Mouse (Mus musculus) limb, embryonic 10.5 days (tissue): Measurements from ENCODE around the gene Akap17b. TPM values are rescaled to one million over a fixed set of nuclear protein-coding genes. Genes with fewer than 3 reads are reported as not detected.

ENCODE experiments used
- DNase-seq: peaks from one replicate; pipeline ENCODE4 v3.0.0-alpha.2; 2017; ENCODE audit warnings: low spot score
- H3K27ac ChIP-seq: fragments of 300-500 bp; sonication (generic); 2 replicates; pipeline ENCODE4 v1.5.1; 2016; ENCODE audit warnings: mild to moderate bottlenecking
- H3K27me3 ChIP-seq: fragments of 300-500 bp; sonication (generic); 2 replicates; pipeline ENCODE4 v1.6.1; 2016; ENCODE audit warnings: low read depth, mild to moderate bottlenecking; ENCODE audit not compliant: poor library complexity, severe bottlenecking
- H3K36me3 ChIP-seq: fragments of 300-500 bp; sonication (generic); 2 replicates; pipeline ENCODE4 v1.6.1; 2016; ENCODE audit warnings: mild to moderate bottlenecking, moderate library complexity
- H3K4me1 ChIP-seq: fragments of 300-500 bp; sonication (generic); 2 replicates; pipeline ENCODE4 v1.6.1; 2016
- H3K4me3 ChIP-seq: fragments of 300-500 bp; sonication (generic); 2 replicates; pipeline ENCODE4 v1.5.1; 2016; ENCODE audit warnings: mild to moderate bottlenecking, moderate library complexity
- H3K9me3 ChIP-seq: fragments of 300-500 bp; sonication (generic); replicated peaks from 2 replicates; pipeline ENCODE4 v1.6.1; 2016; ENCODE audit warnings: mild to moderate bottlenecking
- WGBS: fragments of 180-500 bp; shearing (Covaris S2); methylation state at CpG from one replicate; pipeline ENCODE4 v1.1.7; 2016; 5-methylcytosine and 5-hydroxymethylcytosine counted together
- polyA plus RNA-seq: library from polyadenylated mRNA; unstranded; fragments of >200 nt; fragmentation: Nextera tagmentation; extraction: Ambion mirVana; gene quantifications from 2 replicates; pipeline ENCODE4 v1.2.1, GENCODE M21; 2016

The Akap17b gene
- polyA plus RNA-seq: 2.3 and 2.5 TPM in 2 replicates

DNA sequence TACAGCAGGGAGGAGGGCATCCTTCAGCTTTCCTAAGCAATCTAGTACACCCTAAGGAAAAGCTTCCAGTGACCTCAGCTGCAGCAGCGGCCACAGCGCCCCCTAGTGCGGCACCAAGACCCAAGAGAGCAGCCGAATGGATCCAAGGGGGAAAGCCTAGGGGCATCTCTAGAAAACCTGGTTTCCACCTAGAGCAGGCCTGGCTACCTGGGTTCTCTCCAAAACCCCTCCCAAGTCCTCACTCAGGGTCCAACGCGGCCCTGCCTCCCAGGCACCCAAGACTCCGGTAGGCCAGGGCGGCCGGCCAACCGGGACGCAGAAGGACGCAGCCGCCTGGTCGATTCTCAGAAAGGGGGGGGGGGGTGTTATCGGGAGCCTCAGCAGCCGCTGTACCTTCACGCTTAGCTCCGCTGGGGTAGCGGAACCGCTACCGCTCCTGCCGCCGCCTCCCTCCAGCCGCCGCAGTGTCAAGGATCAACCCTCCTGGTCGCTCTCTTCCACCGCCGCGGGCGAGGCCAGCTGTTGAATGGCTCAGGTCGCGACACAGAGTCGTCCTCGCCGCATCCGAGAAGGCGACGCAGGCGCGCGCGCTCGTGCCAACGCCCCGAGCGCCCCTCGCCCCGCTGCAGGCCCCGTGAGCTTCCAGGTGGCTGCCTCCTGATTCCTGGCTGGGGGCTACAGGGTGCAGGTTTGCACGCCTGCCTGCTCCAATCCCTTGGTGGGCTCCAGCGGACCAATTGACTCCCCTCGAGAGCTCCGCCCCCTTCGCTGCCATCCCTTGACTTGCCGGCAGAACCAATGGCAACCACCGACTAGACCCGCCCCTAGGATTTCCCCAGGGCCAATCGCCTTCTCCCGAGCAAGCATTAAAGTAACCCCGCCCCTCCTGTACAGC is at the start of gene Akap17b:
TSS of gene Akap17b (minus strand) at position 739 of the 895 bp plus-strand sequence.
- 14% methylated on average over 56 of the region's 60 CpGs for WGBS
- H3K4me1 ChIP-seq: peaks cover 3% of the 10 kb centered on the region; the same call in 1 of the 2 replicates
- H3K4me3 ChIP-seq: peak within 1 kb of the TSS; percentile 66
- DNase-seq: peak; percentile 82
- no peaks in the 10 kb centered on the region for H3K36me3 ChIP-seq
- no peaks in the 10 kb centered on the region for H3K27me3 ChIP-seq
- H3K27ac ChIP-seq: peak within 1 kb of the TSS; percentile 83
- no peaks in the 10 kb centered on the region for H3K9me3 ChIP-seq

DNA sequence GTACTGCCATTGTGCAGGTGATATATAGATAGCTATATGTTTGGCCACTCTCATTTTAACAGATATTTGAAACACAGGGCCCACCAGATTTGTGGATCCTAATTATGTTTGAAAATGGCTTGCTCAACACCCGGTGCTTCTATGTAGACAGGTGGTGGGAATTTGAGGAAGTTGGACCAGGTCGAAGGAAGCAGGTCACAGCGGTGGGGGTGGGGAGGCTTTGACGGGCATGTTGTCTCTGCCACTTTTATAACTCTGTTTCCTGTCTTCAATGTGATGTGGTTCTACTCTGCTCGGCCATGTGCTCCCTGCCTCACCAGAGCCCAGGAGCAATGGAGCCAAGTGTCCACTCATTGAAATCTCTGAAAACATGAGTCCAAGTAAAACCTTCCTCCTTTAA is 46.2 kb upstream of the Akap17b start:
- DNase-seq: no peak
- H3K27me3 ChIP-seq: no peaks in the 10 kb centered on the region
- H3K4me1 ChIP-seq: no peaks in the 10 kb centered on the region
- H3K27ac ChIP-seq: no peak overlapping the region
- no peaks in the 10 kb centered on the region for H3K36me3 ChIP-seq
- H3K4me3 ChIP-seq: no peak overlapping the region
- 85% methylated on average over 5 of the region's 5 CpGs for WGBS
- no peaks in the 10 kb centered on the region for H3K9me3 ChIP-seq

DNA sequence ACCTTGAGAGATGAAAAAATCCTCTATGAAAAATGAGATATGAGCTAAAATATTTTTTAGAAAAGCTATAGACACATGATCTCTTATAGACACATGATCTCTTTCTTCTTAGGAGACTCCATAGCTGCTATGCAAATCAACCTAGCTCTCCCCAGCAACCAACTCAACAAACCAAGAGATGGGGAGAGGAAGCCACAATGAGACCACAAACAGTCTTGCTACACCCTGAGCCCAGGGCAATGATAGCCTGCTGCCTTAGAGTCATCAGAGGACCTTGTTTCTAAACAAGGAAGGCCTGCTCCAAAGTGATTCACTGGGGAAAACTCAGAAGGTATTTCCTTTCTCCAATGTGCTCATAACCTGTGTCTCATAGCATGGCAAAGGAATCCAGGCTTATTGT is 44.5 kb upstream of the Akap17b start:
- no peaks in the 10 kb centered on the region for H3K9me3 ChIP-seq
- H3K27me3 ChIP-seq: no peaks in the 10 kb centered on the region
- H3K36me3 ChIP-seq: no peaks in the 10 kb centered on the region
- no peak for DNase-seq
- H3K27ac ChIP-seq: no peak overlapping the region
- H3K4me3 ChIP-seq: no peak overlapping the region
- H3K4me1 ChIP-seq: no peaks in the 10 kb centered on the region

DNA sequence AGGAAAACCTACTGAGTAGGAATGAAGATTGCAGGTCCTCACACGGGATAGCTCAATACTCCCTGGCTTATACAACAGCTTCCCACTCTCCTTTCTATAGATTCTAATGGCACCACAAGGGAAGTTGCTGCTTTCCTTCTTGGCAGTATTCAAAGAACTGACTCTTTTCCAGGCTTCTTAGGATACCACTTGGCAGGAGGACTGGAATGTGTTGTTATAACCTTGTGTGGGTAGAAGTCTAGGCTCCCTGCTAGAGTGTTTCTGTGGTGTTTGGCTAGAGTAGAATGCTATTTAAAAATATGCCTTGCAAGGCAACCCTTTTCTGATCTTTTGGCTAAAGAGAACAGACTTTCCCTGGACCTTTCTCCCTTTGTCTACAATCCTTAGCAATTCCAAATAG is 31.6 kb upstream of the Akap17b start:
- no peak overlapping the region for H3K4me3 ChIP-seq
- no peaks in the 10 kb centered on the region for H3K27me3 ChIP-seq
- no peaks in the 10 kb centered on the region for H3K4me1 ChIP-seq
- H3K9me3 ChIP-seq: no peaks in the 10 kb centered on the region
- no peak for DNase-seq
- 67% methylated on average over 1 of the region's 1 CpGs for WGBS
- H3K27ac ChIP-seq: no peak overlapping the region
- no peaks in the 10 kb centered on the region for H3K36me3 ChIP-seq

DNA sequence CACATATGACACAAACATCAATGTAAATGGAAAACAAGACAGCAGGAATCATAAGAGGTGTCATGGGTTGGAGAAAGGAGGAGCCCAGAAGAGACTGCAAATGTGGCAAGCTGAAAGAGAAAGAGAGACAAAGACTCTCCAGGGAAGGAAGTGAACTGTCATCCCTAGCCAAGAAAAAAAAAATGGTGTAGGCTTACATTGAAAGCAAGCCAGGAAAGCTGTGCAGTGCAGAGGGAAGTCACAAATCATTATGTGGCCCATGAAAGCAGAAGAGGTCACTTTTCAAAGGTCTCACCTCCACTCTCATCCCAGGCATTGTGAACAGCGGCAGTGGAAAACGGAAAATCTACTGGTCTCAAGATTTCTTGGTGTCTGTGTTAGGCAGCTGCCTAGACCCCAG is 27.5 kb upstream of the Akap17b start:
- Histone ChIP-seq H3K27ac (no peak overlapping the region), H3K4me3 (no peak overlapping the region), H3K4me1 (no peaks in the 10 kb centered on the region), H3K9me3 (no peaks in the 10 kb centered on the region), H3K36me3 (no peaks in the 10 kb centered on the region), H3K27me3 (no peaks in the 10 kb centered on the region)
- WGBS: 63% methylated on average over 2 of the region's 2 CpGs
- no peak for DNase-seq

DNA sequence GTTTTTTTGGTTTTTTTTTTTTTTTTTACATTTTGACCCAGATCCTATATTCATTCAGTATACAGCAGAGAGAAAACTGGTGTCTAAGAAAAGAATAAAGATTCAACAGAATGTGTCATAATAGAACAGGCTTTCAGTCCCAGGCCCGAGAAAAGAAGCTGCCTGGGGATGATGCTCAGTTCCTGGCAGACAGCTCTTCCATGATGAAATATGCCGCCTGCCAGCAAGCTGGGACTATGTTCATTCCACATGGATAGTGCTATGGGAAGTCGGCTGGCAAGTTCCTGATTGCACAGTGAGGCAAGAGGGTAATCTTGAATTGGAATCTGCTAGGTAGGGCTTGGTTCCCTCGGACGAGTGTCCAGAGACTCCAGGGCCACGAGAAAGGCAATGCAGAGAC is 5.1 kb downstream of the Akap17b start:
- Histone ChIP-seq H3K36me3 (no peaks in the 10 kb centered on the region), H3K27ac (no peak overlapping the region), H3K4me3 (no peak overlapping the region), H3K4me1 (peaks cover 3% of the 10 kb centered on the region; the same call in 1 of the 2 replicates), H3K27me3 (no peaks in the 10 kb centered on the region), H3K9me3 (no peaks in the 10 kb centered on the region)
- DNase-seq: no peak
- WGBS: 90% methylated on average over 6 of the region's 6 CpGs

DNA sequence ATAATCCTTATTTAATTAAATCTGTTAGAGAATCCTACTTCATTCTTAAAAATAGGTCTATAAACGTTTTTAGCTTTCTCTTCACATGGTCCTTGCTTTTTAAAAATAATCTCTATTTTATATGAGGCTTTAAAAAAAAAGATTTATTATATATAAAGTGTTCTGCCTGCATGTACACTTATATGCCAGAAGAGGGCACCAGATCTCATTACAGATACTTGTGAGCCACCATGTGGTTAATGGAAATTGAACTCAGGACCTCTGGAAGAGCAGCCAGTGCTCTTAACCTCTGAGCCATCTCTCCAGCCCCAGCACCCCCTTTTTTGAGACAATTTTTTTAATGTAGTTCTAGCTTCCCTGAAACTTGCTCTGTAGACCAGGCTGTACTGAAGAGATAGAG is 14.4 kb downstream of the Akap17b start:
- no peak for DNase-seq
- no peak overlapping the region for H3K27ac ChIP-seq
- 16% methylated on average over 1 of the region's 1 CpGs for WGBS

DNA sequence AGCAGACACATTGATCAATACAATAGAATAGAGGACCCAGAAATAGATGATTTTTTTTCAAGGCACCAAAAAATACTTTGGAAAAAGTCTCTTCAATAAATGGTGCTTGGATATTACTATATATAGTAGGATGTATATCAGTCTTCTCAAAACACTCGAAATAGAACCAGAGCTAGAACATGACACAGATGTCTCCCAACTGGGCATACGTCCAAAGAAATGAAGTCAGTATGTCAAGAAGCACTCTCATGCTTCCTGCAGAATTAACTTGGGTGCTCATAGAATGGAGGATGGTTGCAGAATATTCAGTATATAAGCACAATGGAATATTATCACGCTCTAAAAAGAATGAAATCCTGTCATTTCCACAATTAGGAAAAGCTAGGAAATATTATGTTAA is 17.1 kb downstream of the Akap17b start:
- H3K27me3 ChIP-seq: no peaks in the 10 kb centered on the region
- no peaks in the 10 kb centered on the region for H3K9me3 ChIP-seq
- WGBS: 87% methylated on average over 3 of the region's 3 CpGs
- H3K4me3 ChIP-seq: no peak overlapping the region
- H3K36me3 ChIP-seq: no peaks in the 10 kb centered on the region
- no peak for DNase-seq
- no peaks in the 10 kb centered on the region for H3K4me1 ChIP-seq
- H3K27ac ChIP-seq: no peak overlapping the region

More for the DNA sequence above, 14.4 kb downstream of the Akap17b start:
- H3K4me1 ChIP-seq: no peaks in the 10 kb centered on the region
- no peaks in the 10 kb centered on the region for H3K9me3 ChIP-seq
- H3K4me3 ChIP-seq: no peak overlapping the region
- no peaks in the 10 kb centered on the region for H3K36me3 ChIP-seq
- no peaks in the 10 kb centered on the region for H3K27me3 ChIP-seq

DNA sequence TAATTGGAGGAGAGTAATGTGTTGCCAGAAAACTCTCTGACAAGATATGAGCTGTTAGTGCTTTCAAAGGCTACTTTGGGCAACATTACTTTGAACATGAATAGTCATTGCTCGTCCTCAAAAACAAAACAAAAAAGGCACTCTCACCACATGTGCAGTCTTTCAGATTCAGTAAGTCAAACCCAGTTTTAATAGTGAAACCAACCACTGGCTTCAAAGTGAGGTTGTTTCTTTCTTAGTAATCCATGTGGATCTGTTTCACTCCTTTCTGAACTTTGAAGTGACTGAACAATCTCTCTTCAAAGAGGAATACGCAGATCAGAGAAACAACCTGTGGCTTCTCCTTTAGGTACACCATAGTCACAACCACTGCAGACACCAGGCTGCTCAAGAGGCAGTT is 36.1 kb downstream of the Akap17b start:
- no peaks in the 10 kb centered on the region for H3K27me3 ChIP-seq
- H3K4me3 ChIP-seq: no peak overlapping the region
- no peak for DNase-seq
- H3K36me3 ChIP-seq: peaks cover 37% of the 10 kb centered on the region
- no peaks in the 10 kb centered on the region for H3K4me1 ChIP-seq
- H3K27ac ChIP-seq: no peak overlapping the region
- 78% methylated on average over 2 of the region's 2 CpGs for WGBS
- no peaks in the 10 kb centered on the region for H3K9me3 ChIP-seq

DNA sequence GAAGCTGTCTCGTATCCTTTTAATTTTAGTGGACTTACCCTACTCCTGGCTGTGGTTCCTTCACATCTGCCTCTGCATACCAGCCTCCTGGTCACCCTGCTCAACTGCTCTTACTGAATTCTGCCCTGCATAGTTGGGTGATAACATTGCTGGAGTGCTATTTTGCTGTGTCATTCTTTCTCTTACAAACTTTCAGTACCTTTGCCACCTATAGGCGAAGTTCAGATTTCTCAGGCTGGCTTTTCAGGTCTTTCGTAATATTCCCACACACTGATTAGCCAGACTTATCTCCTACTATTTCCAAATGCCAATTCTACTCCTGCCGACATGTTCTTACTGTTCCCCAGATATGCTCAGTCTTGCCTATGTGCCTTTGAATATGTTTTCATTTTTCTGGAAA is 41.2 kb downstream of the Akap17b start:
- 93% methylated on average over 4 of the region's 4 CpGs for WGBS
- peaks cover 63% of the 10 kb centered on the region for H3K36me3 ChIP-seq

DNA sequence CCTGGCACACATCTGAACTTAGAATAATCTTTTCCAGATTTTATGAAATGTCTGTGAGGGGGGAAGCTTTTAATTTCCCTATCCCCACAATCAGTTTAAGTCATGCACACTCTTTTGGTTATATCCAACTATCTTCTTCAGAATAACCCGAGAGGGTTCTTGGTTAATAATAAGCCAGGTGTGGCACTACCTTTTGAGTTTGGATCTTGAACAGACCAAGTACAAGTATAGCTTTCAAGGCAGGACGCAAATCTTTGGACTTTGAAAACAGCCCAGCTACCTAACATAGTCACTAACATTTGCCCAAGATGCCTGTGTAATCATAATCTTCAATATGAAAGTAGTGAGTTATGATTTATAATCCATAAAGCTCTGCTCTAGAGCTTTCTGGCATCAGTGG is 42.3 kb downstream of the Akap17b start:
- Histone ChIP-seq H3K36me3 (peaks cover 63% of the 10 kb centered on the region), H3K4me1 (peaks cover 4% of the 10 kb centered on the region; the same call in 1 of the 2 replicates), H3K9me3 (no peaks in the 10 kb centered on the region), H3K27ac (no peak overlapping the region), H3K4me3 (no peak overlapping the region), H3K27me3 (no peaks in the 10 kb centered on the region)
- no peak for DNase-seq
- WGBS: 95% methylated on average over 2 of the region's 2 CpGs

More for the DNA sequence above, 41.2 kb downstream of the Akap17b start:
- no peak for DNase-seq
- Histone ChIP-seq H3K27ac (no peak overlapping the region), H3K27me3 (no peaks in the 10 kb centered on the region), H3K9me3 (no peaks in the 10 kb centered on the region), H3K4me1 (peaks cover 4% of the 10 kb centered on the region; the same call in 1 of the 2 replicates), H3K4me3 (no peak overlapping the region)

DNA sequence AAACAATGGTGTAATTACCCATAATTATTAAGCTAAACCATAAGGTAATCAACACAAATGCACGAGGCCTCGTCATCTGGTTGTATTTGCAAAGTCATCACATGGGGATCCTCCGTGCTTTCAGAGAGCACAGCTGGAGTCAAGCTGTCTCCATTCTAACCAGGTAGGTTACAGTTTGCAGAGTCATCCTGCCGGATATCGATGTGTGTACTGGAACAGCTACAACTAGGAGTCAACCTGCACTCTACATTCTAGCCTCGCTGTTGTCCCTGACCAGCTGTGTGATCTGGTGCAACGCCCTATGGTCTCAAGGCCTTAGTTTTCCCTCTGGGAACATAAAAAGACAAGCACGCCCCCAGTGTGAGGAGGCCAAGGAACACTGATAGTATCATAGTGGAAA is 45.1 kb downstream of the Akap17b start:
- no peak for DNase-seq
- Histone ChIP-seq H3K36me3 (peaks cover 41% of the 10 kb centered on the region), H3K27ac (no peak overlapping the region), H3K4me3 (peak overlapping the region; percentile 69), H3K27me3 (no peaks in the 10 kb centered on the region), H3K9me3 (no peaks in the 10 kb centered on the region), H3K4me1 (peaks cover 4% of the 10 kb centered on the region; the same call in 1 of the 2 replicates)
- 70% methylated on average over 8 of the region's 8 CpGs for WGBS

DNA sequence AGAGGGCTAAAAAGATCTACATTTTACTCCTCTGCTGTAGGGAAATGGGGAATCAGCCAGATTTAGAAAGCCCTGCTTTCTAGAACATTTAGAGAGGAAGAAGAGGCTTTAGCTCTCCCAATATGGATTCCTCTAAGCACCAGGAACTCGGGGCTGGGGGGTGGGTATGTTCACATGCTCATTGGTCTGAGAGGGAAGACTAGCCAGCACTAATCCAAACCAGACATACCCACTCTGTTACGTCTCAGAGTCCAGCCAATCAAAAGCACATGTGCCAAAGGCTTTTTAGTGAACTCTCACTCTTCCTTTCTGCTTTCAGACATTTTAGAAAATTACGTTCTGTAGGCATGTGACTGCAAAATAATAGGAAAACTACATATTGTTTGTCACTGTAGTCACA is 45.5 kb downstream of the Akap17b start:
- peaks cover 4% of the 10 kb centered on the region; the same call in 1 of the 2 replicates for H3K4me1 ChIP-seq
- H3K9me3 ChIP-seq: no peaks in the 10 kb centered on the region
- H3K27ac ChIP-seq: peak overlapping the region; percentile 94
- H3K4me3 ChIP-seq: peak overlapping the region; percentile 69
- H3K27me3 ChIP-seq: no peaks in the 10 kb centered on the region
- WGBS: 28% methylated on average over 3 of the region's 3 CpGs
- H3K36me3 ChIP-seq: peaks cover 37% of the 10 kb centered on the region
- DNase-seq: peak; percentile 42
